Mouse (Mus musculus) myocyte (in vitro differentiated cells): ENCODE results near the gene Psme2. TPM values are rescaled to one million over a fixed set of nuclear protein-coding genes. Genes with fewer than 3 reads are reported as not detected.

Experiments
- H3K27me3 ChIP-seq: one replicate; pipeline ENCODE4 v1.6.1; 2011; ENCODE audit not compliant: control insufficient read depth, insufficient read depth, insufficient read length
- H3K36me3 ChIP-seq: one replicate; pipeline ENCODE4 v1.6.1; 2011; ENCODE audit not compliant: control insufficient read depth, insufficient read depth
- H3K4me2 ChIP-seq: one replicate; pipeline ENCODE4 v1.6.1; 2011; ENCODE audit warnings: low read depth, control low read depth
- H3K4me3 ChIP-seq: one replicate; pipeline ENCODE4 v1.5.1; 2011; ENCODE audit warnings: mild to moderate bottlenecking, control low read depth, moderate library complexity
- H3K79me2 ChIP-seq: one replicate; pipeline ENCODE4 v1.6.1; 2011; ENCODE audit not compliant: control insufficient read depth, insufficient read depth
- H3ac ChIP-seq: one replicate; pipeline ENCODE4 v1.6.1; 2011; ENCODE audit not compliant: control insufficient read depth, insufficient read length
- CEBPB ChIP-seq: IDR thresholded peaks from 2 replicates; pipeline ENCODE4 v1.6.1; 2011; ENCODE audit warnings: mild to moderate bottlenecking, moderate library complexity; ENCODE audit not compliant: poor library complexity, insufficient read depth, severe bottlenecking
- E2F4 ChIP-seq: IDR thresholded peaks from one replicate; pipeline ENCODE4 v1.6.1; 2011; ENCODE audit warnings: mild to moderate bottlenecking, control low read depth, moderate library complexity; ENCODE audit not compliant: insufficient read depth
- MAX ChIP-seq: IDR thresholded peaks from one replicate; pipeline ENCODE4 v1.6.1; 2011; ENCODE audit warnings: low read depth, mild to moderate bottlenecking, control low read depth
- MYOD1 ChIP-seq, 3 experiments: IDR thresholded peaks; one replicate each; pipeline ENCODE4 v1.6.1; 2011; ENCODE audit warnings: control low read depth in 2 of 3, low read depth in 2 of 3, mild to moderate bottlenecking in 2 of 3, moderate library complexity in 1 of 3; ENCODE audit not compliant: insufficient read length in 2 of 3, control insufficient read depth in 1 of 3
- MYOG ChIP-seq, 3 experiments: IDR thresholded peaks; one replicate each; pipeline ENCODE4 v1.6.1; 2011; ENCODE audit warnings: control low read depth in 2 of 3, low read depth in 2 of 3, mild to moderate bottlenecking in 2 of 3; ENCODE audit not compliant: insufficient read length in 2 of 3, control insufficient read depth in 1 of 3, insufficient read depth in 1 of 3
- POLR2A ChIP-seq: IDR thresholded peaks from one replicate; pipeline ENCODE4 v1.6.1; 2011; ENCODE audit warnings: low read depth, mild to moderate bottlenecking, control low read depth, moderate library complexity; ENCODE audit not compliant: insufficient read length
- POLR2AphosphoS2 ChIP-seq: IDR thresholded peaks from one replicate; pipeline ENCODE4 v1.6.1; 2011; ENCODE audit warnings: low read depth, control low read depth; ENCODE audit not compliant: insufficient read length
- REST ChIP-seq: IDR thresholded peaks from one replicate; pipeline ENCODE4 v1.6.1; 2011; ENCODE audit warnings: mild to moderate bottlenecking, control low read depth, moderate library complexity; ENCODE audit not compliant: insufficient read depth, insufficient read length
- SRF ChIP-seq: IDR thresholded peaks from one replicate; pipeline ENCODE4 v1.6.1; 2011; ENCODE audit warnings: low read depth; ENCODE audit not compliant: control insufficient read depth, insufficient read length
- TCF12 ChIP-seq: IDR thresholded peaks from one replicate; pipeline ENCODE4 v1.6.1; 2011; ENCODE audit warnings: mild to moderate bottlenecking, control low read depth; ENCODE audit not compliant: poor library complexity, insufficient read depth, severe bottlenecking
- TCF3 ChIP-seq: IDR thresholded peaks from one replicate; pipeline ENCODE4 v1.6.1; 2011; ENCODE audit warnings: low read depth, control low read depth; ENCODE audit not compliant: insufficient read length
- USF1 ChIP-seq: IDR thresholded peaks from one replicate; pipeline ENCODE4 v1.6.1; 2011; ENCODE audit warnings: low read depth, mild to moderate bottlenecking, control low read depth, moderate library complexity
- polyA plus RNA-seq: library from polyadenylated mRNA; unstranded; fragments of >200 nt; fragmentation: generic; extraction: Trizol; gene quantifications from one replicate; pipeline ENCODE4 v1.2.1, GENCODE M21; 2012; ENCODE audit warnings: missing spikeins

The Psme2 gene
- polyA plus RNA-seq, 1 experiment: 139 TPM

DNA sequence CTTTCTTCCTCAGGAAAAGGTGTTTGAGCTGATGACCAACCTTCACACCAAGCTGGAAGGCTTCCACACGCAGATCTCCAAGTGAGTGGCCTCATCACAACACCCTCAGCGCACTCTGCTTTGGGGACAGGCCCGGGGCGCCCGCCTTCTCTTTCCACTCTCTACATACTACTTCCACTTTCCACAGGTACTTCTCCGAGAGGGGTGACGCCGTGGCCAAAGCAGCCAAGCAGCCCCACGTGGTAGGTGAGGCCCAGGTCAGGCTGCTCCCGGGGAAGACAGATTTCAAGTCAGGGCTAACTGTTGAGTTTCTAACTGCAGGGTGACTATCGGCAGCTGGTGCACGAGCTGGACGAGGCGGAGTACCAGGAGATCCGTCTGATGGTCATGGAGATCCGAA lies 10.2 kb downstream of the Psme2 start:
- Histone ChIP-seq H3K4me2 (no peak overlapping the region), H3K79me2 (no peaks in the 10 kb centered on the region), H3ac (no peak overlapping the region), H3K36me3 (no peaks in the 10 kb centered on the region), H3K27me3 (no peaks in the 10 kb centered on the region), H3K4me3 (no peak overlapping the region)
- TF ChIP-seq MYOD1 (IDR thresholded peaks at IDR 0.05; ENCODE audit: control insufficient read depth in 1 of 3, insufficient read length in 2 of 3, low read depth in 2 of 3) (no peak), E2F4 (no peak), SRF (no peak), POLR2A (no peak), MYOG (IDR thresholded peaks at IDR 0.05; ENCODE audit: control insufficient read depth in 1 of 3, insufficient read depth in 1 of 3, insufficient read length in 2 of 3, low read depth in 2 of 3) (no peak), POLR2AphosphoS2 (no peak), MAX (no peak)

DNA sequence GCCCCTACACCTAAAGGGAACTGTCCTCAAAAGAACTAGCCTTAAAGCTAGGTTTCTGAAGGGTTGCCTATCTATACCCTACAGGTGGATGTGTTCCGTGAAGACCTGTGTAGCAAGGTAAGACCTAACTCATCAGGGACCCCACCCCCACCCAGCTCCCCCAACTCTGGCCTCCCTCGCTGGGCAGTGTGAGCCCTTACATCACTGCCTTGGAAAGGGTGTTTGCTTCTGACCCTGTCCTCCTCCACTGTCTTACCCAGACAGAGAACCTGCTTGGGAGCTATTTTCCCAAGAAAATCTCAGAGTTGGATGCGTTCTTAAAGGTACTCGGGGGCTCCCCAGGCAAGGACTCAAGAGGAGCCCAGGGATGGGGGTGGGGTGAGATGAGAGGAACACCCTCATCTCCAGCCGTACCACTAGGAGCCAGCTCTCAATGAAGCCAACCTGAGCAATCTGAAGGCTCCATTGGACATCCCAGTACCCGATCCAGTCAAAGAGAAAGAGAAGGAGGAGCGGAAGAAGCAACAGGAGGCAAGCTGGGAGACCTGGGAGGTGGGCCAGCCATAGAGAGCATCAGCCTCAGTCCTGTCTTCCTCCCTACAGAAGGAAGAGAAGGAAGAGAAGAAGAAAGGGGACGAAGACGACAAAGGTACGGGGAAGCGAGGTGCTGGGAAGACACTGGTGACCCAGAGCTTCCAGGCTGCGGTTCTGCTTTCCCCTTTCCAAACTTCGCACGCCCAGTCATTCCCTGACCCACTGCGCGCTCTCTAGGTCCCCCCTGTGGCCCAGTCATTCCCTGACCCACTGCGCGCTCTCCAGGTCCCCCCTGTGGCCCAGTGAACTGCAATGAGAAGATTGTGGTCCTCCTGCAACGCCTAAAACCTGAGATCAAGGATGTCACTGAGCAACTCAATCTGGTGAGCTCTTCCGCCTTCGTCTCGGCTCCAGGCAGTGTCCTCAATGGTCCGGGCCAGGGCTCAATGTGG lies 11.1 kb downstream of the Psme2 start:
- H3K36me3 ChIP-seq: no peaks in the 10 kb centered on the region
- H3K4me2 ChIP-seq: no peak overlapping the region
- no peak for TF ChIP-seq POLR2AphosphoS2
- TF ChIP-seq MYOG (IDR thresholded peaks at IDR 0.05; ENCODE audit: control insufficient read depth in 1 of 3, insufficient read depth in 1 of 3, insufficient read length in 2 of 3, low read depth in 2 of 3): no peak
- no peak for TF ChIP-seq REST
- TF ChIP-seq MYOD1 (IDR thresholded peaks at IDR 0.05; ENCODE audit: control insufficient read depth in 1 of 3, insufficient read length in 2 of 3, low read depth in 2 of 3): no peak
- no peak for TF ChIP-seq POLR2A
- TF ChIP-seq MAX: no peak
- TF ChIP-seq SRF: no peak
- TF ChIP-seq CEBPB: no peak
- no peak for TF ChIP-seq USF1
- TF ChIP-seq TCF12: no peak
- H3K27me3 ChIP-seq: no peaks in the 10 kb centered on the region
- H3K4me3 ChIP-seq: peak overlapping the region; percentile 52
- no peak overlapping the region for H3ac ChIP-seq
- H3K79me2 ChIP-seq: no peaks in the 10 kb centered on the region

- peak overlapping the region; percentile 93 for H3K4me2 ChIP-seq
Observed at GRCm38 (mm10) chr14:55578668-55579269, 12.1 kb downstream of the Psme2 start.

GRCm38 (mm10) chr14:55577871-55578667 lies 12.8 kb downstream of the Psme2 start, which contains the start of gene Psme1:
TSS of gene Psme1 (plus strand) at chr14:55578123.
- Histone ChIP-seq H3K79me2 (no peaks in the 10 kb centered on the region), H3K36me3 (no peaks in the 10 kb centered on the region), H3K27me3 (no peaks in the 10 kb centered on the region), H3K4me2 (peak within 1 kb of the TSS; percentile 93), H3K4me3 (peak within 1 kb of the TSS; percentile 52), H3ac (peak within 1 kb of the TSS; percentile 7)
- TF ChIP-seq POLR2AphosphoS2: peak; percentile 78
- TF ChIP-seq CEBPB: no peak
- peak; percentile 68 for TF ChIP-seq POLR2A

More at GRCm38 (mm10) chr14:55578668-55579269, 12.1 kb downstream of the Psme2 start:
- peak overlapping the region; percentile 52 for H3K4me3 ChIP-seq
- H3K36me3 ChIP-seq: no peaks in the 10 kb centered on the region
- H3ac ChIP-seq: peak overlapping the region; percentile 7
- TF ChIP-seq CEBPB: no peak
- no peak for TF ChIP-seq POLR2A
- TF ChIP-seq MAX: no peak
- TF ChIP-seq POLR2AphosphoS2: no peak
- TF ChIP-seq MYOG (IDR thresholded peaks at IDR 0.05; ENCODE audit: control insufficient read depth in 1 of 3, insufficient read depth in 1 of 3, insufficient read length in 2 of 3, low read depth in 2 of 3): no peak
- no peak for TF ChIP-seq REST
- no peak for TF ChIP-seq USF1
- no peak for TF ChIP-seq MYOD1 (IDR thresholded peaks at IDR 0.05; ENCODE audit: control insufficient read depth in 1 of 3, insufficient read length in 2 of 3, low read depth in 2 of 3)
- no peak for TF ChIP-seq E2F4
- TF ChIP-seq TCF12: no peak
- TF ChIP-seq TCF3: no peak
- no peak for TF ChIP-seq SRF
- H3K27me3 ChIP-seq: no peaks in the 10 kb centered on the region
- no peaks in the 10 kb centered on the region for H3K79me2 ChIP-seq
